Mouse (Mus musculus) monocyte, adult 59 days (primary cell): Measurements from ENCODE around the gene Zfp526. TPM values are rescaled to one million over a fixed set of nuclear protein-coding genes. Genes with fewer than 3 reads are reported as not detected.

ENCODE experiments used
- total RNA-seq, 2 experiments: library from RNA; stranded (reverse); gene quantifications; one replicate each; pipeline ENCODE4 v1.2.4; 2023

Zfp526 gene
- 1 to 10 TPM; 7.0 to 8.1 TPM for total RNA-seq

GRCm38 (mm10) chr7:25221102-25221883, at the start of gene Zfp526:
Zfp526 (plus strand) TSS chr7:25221425.

GRCm38 (mm10) chr7:25179606-25180161, 41.5 kb upstream of the Zfp526 start, which contains the start of gene Pou2f2:
Pou2f2 (minus strand) TSS chr7:25179726.

GRCm38 (mm10) chr7:25220457-25221101, 646 bp upstream of the Zfp526 start, which contains the start of gene Dedd2:
Dedd2 (minus strand) TSS chr7:25220615.

GRCm38 (mm10) chr7:25237249-25238014, 16.2 kb downstream of the Zfp526 start, which contains the start of gene Gsk3a:
Gsk3a (minus strand) TSS chr7:25237851.

GRCm38 (mm10) chr7:25250141-25250972, 29.1 kb downstream of the Zfp526 start, which contains the start of gene Erf:
Erf (minus strand) TSS chr7:25250761.

GRCm38 (mm10) chr7:25267301-25267750, 46.1 kb downstream of the Zfp526 start, which contains the start of gene Cic:
Cic (plus strand) TSS chr7:25267704.

Other genes starting within 250 kb of the Zfp526 start
- 100 to 1,000 TPM; 143 to 159 TPM for gene Rabac1, start 248.7 kb upstream of the Zfp526 start, total RNA-seq
- 100 to 1,000 TPM; 358 to 382 TPM for gene Atp1a3, start 215.5 kb upstream of the Zfp526 start, total RNA-seq
- gene Grik5, start 149.1 kb upstream of the Zfp526 start, total RNA-seq, result 1 to 10 TPM; 1.8 TPM
- gene Zfp574, start 148.9 kb upstream of the Zfp526 start, total RNA-seq, result 10 to 100 TPM; 12.1 to 13.2 TPM
- 100 to 1,000 TPM; 193 to 239 TPM for gene Pou2f2, start 41.7 kb upstream of the Zfp526 start, total RNA-seq
- 10 to 100 TPM; 57.9 to 71.2 TPM for gene Dedd2, start 810 bp upstream of the Zfp526 start, total RNA-seq
- gene Gsk3a, start 16.4 kb downstream of the Zfp526 start, total RNA-seq, result 10 to 100 TPM; 73.5 to 80.3 TPM
- 10 to 100 TPM; 21.8 to 32.8 TPM for gene Erf, start 29.3 kb downstream of the Zfp526 start, total RNA-seq
- 100 to 1,000 TPM; 341 to 358 TPM for gene Cic, start 46.3 kb downstream of the Zfp526 start, total RNA-seq
- 1 to 10 TPM; 9.2 to 9.5 TPM for gene Pafah1b3, start 76.6 kb downstream of the Zfp526 start, total RNA-seq
- not detected for gene Prr19, start 80.0 kb downstream of the Zfp526 start, total RNA-seq
- gene Tmem145, start 84.7 kb downstream of the Zfp526 start, total RNA-seq, result not detected
- 1 to 10 TPM; 7.8 to 9.5 TPM for gene Megf8, start 95.7 kb downstream of the Zfp526 start, total RNA-seq
- gene Cnfn, start 148.3 kb downstream of the Zfp526 start, total RNA-seq, result not detected
- gene Lipe, start 177.3 kb downstream of the Zfp526 start, total RNA-seq, result 10 to 100 TPM; 65.5 to 68.3 TPM
- not detected for gene Cxcl17, start 191.5 kb downstream of the Zfp526 start, total RNA-seq